Mouse (Mus musculus): ENCODE results near the gene Fam53b.

Fam53b gene

DNA sequence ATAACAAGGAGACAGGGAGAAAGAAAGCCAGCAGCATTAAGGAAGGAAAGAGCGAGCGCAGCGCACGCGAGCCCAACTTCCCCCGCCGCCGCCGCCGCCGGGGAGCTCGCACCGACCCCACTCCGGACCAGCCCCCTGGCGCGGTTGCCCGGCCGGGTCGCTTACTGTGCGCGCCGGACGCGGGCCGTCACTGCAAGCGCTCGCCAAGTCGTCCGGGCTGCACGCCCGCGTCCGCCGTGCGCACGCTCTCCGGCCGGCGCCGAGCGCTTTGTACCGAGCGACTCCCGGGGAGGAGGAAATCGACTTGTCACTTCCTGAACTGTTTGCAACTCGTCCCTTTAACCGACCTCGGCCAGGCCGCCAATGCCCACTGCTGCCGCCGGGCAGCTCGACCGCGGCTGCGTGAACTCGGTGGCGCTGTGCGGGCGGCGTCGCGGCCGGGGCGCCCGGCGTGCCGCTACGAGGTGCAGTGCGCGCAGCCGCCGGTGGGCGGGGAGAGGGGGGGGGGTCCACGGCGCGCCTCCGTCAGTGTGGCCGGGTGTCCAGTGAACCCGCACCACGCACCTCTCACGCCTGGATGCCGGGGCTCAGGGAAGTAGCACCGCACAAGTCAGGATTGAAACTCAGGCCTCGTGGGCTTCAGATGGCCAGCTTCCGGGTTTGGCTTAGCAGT lies at the start of gene Fam53b:
Gene Fam53b (minus strand): TSS at position 471 of the 673 bp plus-strand sequence.
- in situ Hi-C loops (cut with MboI; ENCODE audit: low sequenced_read_pairs), result no loop called here

DNA sequence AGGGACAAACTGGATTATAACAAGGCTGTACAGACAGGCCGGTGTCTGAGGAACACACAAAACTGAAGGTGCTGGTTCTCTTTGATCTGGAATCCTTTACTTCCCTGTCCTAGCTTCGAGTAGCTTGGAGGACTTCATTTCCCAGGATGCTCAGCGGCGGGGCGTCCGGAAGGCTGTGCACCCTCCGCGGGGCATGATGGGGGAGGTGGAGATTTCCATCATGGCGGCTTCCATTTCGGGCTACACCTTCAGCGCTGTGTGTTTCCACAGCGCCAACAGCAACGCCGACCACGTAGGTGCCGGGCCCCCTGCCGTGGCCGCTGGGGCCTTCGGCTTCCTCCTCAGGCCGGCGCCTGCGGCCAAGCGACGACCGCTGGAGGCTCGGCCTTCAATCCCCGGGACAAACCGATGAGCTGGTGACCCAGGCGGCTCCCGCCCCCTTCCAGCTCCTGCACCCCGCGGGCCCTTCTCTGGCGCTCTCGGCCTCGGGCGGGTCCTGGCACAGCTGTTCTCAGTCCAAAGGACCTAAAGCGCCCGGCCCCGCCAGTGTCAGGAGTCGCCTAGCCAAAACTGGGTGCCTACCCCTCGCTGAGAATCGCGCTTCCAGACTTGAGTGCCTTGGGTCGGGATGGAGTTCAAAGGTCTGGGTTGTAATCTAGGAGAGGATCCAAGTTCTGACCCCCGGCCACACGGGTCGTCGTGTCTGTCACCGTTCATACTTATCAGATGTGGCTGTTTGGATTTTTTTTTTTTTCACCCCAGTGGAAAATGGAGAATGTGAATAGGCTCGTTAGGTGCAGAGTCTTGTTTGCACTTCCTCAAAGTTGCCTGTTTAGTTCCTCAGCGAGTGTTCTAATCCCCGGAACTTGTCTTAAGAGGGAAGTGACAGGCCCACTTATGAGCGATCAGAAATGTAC lies 45.6 kb upstream of the Fam53b start, which contains the start of gene Abraxas2:
Gene Abraxas2 (plus strand): TSS at position 184 of the 917 bp plus-strand sequence.
- in situ Hi-C loops (cut with MboI; ENCODE audit: low sequenced_read_pairs), result no loop called here

DNA sequence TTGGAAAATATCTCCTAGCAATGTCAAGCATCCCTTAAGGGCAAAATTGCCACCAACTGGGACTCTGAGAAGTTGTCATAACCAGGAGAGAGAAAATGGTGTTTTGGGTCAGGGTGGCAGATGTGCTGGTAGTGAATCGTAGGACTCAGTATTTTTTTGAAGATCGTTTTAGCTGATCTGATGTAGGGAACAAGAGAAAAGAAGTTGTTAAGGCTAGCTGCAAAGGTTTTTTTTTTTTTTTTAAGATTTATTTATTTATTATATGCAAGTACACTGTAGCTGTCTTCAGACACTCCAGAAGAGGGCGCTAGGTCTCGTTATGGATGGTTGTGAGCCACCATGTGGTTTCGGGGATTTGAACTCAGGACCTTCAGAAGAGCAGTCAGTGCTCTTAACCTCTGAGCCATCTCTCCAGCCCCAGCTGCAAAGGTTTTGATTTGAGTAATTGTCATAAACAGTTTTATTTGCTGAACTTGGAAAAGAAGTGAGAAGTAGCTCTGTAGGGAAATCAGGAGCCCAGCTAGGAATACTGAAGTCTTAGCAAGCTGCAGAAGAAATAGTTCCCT lies 44.4 kb upstream of the Fam53b start:
- in situ Hi-C loops (cut with MboI; ENCODE audit: low sequenced_read_pairs), result no loop called here

DNA sequence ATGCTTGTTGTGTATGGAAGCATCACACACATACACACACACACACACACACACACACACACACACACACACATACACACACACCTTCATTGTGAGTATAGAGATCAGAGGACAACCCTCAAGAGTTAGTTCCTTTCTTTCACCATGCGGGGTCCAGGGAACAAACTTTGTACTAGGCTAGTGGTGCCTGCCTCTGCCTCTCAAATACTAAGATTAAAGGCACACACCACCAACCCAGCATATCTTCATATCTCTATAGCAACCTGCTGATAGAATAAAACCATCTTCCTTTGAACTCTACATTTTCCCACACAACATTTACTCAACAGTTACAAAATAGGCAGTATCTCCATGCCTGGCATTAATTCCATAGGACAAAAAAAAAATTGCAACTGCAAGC lies 42.4 kb upstream of the Fam53b start:
- in situ Hi-C loops (cut with MboI; ENCODE audit: low sequenced_read_pairs), result no loop called here

DNA sequence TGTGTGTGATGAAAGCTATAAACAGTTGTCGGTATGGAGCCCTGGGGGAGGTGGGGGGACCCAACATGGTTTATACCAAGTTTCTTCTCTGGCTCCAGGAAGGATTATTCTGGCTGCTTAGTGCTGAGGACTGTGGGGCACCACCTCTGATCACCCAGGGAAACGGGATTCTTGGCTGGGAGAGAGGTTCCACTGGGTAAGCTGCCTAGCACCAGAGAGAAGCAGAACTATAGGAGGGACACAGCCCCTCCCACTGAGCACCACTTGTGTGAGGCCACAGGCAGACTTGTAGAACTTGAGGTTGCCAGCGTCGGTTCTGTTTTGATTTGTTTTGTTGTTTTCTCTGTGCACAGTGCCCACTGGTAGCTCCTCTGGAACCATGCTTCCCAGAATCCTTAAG lies 40.3 kb upstream of the Fam53b start:
- in situ Hi-C loops (cut with MboI; ENCODE audit: low sequenced_read_pairs), result no loop called here

DNA sequence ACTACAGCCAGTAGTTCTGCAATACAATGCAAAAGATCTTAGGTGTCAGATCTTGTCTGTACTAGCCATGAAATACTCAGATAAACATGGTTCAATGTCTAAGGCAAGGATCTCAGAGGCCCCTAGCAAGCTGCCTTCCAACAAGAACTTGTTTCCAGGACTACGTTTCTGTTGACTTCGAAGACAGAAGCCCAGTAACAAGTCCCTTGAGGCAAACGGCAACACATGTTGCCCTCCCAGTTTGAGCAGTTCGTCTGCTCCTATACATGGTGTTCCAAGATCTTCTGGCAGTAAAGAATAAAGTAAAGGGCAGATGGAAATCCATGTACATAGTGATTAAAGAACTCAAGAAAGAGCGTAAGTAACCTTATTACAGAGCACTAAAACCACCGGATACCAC lies 39.7 kb upstream of the Fam53b start:
- in situ Hi-C loops (cut with MboI; ENCODE audit: low sequenced_read_pairs), result no loop called here

DNA sequence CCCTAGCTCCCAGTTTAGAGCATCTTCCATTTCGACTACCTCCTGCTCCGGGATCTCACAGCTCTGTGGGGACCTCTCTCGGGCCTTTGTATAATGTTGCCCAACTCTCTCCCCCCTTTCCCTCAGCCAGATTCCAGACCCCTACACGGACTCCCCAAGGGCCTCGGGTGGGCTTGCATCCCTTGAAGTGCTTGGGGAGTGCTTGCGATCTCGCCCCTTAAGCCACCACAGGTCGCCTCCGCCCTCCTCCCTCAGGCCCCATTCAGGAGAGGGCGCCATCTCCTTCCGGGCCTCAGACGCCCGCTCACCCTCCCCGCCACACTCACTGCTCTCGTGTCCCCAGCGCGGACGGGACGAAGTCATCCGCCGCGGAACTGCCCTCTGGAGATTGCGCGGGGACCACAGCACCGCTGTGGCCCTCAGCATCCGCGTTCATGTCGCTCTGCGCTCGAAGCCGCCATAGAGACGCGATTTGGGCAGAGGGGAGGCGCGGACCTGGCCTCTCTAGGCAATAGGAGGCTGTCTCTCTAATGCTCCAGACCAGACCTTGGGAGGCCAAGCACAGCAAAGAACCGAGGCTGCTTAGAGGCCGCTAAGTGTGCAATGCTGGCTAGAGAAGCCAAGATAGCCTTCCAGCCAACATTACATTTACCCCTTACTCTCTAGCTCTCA lies 38.6 kb upstream of the Fam53b start, which contains the start of gene Eef1akmt2:
Gene Eef1akmt2 (minus strand): TSS at position 501 of the 672 bp plus-strand sequence.
- in situ Hi-C loops (cut with MboI; ENCODE audit: low sequenced_read_pairs), result no loop called here

DNA sequence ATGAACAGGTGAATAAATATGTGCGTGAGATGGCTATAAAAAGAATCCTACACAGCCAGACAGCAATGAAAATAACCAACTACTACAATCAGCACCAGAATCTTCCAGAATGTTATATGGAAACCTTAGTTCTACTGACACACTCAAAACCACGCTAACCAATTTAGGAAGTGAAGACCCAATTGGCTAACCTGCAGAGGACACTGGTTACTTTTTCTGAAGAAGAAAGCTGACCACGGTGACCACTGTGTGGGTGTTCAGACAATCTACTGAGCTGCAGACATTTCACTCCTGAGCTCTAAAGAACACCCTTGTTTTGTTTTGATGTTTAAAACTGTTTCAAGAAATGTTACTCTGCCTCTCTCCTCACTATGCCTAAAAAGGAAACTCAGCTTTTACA lies 29.5 kb upstream of the Fam53b start:
- in situ Hi-C loops (cut with MboI; ENCODE audit: low sequenced_read_pairs), result no loop called here

DNA sequence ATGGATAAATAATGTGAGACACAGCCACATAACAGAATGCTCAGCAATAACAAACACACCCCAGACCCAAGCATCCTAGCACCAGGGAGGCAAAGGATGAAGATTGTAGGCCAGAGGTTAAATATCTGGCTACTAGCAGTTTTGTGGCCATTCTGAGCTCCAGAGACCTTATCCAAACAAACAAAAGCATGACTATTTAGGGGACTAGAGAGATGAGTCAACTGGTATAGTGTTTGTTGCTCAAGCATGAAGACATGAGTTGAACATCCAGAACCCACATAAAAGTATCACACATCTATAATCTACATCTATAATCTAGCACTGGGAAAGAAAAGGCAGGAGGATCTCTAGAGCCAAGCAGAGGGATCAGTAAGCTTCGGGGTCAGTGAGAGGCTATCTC lies 28.8 kb upstream of the Fam53b start:
- in situ Hi-C loops (cut with MboI; ENCODE audit: low sequenced_read_pairs), result no loop called here

DNA sequence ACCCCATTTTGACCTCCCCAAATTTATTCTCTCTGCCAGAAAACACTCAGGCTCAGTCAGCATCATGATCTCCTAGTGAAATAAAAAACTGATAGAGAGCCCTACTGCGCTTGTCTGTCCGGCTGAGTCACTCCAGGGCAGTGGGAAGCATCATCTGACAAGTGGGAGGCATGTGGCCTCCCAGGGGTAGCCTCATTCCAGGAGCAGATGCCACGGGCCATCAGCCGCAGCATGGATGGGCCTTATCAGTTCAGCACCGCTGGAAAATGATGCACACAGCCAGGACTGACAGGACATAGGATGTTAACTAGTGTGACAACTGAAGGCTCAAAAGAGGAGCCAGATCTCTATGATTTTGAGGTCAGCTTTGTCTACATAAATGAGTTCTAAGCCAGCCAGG lies 27.6 kb upstream of the Fam53b start:
- in situ Hi-C loops (cut with MboI; ENCODE audit: low sequenced_read_pairs), result no loop called here

DNA sequence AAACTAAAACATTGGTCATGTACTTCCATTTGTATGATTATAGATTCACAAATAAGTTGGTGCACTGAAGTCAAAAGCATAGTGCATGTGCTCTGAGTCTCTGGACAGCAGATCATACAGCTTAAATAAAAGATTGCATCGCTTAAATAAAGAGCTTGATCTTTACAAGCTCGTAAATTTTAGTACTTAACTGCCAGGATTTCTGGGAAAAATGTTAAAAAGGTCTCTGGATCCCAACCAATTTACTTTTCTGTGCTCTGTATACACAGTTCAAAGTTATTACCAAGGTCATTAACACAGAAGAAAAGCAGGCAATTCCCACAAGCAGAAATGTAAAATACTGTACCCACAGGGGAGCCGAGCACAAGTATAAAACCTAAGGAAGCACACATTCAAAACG lies 17.3 kb upstream of the Fam53b start:
- in situ Hi-C loops (cut with MboI; ENCODE audit: low sequenced_read_pairs), result no loop called here

DNA sequence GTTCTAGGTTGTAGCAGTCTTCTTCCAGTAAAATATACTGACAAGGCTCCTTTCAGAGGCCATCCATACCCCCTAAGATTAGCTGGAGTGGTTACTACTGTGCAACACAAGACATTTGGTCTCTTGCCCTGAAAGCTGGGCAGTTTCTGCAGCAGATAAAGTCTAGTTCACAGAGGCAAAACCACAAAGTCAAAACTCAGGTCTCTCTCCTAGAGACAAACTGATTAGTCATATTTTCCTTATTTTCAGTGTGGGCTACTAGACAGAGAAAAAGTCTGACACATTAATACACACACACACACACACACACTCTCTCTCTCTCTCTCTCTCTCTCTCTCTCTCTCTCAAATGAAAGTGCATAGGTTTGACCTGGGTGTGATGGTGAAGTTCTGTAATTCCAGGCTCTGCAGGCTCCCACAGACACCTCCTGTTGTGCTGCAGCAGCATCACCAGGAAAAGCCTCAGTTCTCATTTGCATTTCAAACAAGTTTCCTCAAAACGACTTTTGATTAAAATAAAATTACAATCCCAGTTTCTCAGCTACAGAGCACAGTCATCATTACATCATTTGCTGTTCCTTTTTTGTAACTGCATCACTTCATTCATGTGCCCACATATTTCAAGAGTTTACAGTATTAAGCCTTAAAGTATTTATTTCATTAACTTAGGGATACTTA lies 10.8 kb upstream of the Fam53b start:
- in situ Hi-C loops (cut with MboI; ENCODE audit: low sequenced_read_pairs), result no loop called here

DNA sequence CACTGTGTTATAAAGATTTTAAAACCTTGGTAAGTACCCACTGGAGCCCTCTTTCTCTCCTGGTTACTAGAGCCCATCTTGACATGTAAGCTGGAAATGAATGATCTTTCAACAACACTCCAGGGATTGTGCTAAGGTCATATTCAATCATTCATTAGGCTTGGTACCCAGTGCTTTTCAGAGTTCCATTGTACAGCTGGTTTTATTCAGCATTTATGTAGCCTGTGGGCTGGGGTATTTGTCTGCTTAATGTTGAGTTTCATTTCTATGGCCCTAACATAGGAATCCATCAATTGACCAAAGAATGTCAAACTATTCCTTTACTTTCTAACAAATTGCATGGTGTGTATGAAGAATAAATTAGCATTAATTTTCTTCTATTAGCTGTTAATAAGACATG lies 10.1 kb upstream of the Fam53b start:
- in situ Hi-C loops (cut with MboI; ENCODE audit: low sequenced_read_pairs), result no loop called here

DNA sequence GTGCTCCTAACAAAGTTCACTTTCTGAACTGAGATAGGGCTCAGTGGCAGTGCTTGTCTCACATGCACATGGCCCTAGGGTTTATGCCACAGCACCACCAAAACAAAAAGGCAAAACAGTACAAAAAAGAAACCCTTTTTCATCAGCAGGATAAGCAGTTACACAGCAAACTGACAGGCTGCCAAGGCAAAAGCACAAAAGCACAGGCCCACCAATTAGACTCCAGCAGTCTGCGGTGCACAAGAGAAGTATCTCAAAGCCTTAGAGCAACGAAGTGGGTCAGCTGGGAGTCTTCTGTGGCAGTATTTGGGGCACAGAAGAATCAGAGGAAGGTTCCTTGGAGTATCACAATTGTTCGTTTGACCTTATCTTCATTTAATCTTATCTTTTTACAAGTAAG lies 7.0 kb upstream of the Fam53b start:
- in situ Hi-C loops (cut with MboI; ENCODE audit: low sequenced_read_pairs), result no loop called here

DNA sequence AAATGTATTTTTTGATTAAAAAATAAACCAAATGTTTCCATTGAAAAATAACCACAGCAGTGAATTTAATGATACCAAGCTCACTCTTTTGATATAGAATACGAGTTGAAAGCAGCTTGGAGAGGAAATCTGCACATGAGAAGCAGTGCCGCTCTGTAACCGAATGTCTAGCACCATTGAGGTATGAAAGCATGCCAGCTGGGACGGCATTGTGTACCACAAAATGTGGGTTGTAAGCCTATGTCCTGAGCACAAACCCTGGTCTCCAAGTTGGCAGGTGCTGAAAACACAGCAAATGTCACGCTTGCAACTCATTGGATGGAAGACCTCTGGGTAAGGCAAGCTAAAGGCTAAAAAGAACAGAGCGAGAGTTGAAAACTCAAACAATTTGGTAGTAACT lies 3.4 kb upstream of the Fam53b start:
- in situ Hi-C loops (cut with MboI; ENCODE audit: low sequenced_read_pairs), result no loop called here

DNA sequence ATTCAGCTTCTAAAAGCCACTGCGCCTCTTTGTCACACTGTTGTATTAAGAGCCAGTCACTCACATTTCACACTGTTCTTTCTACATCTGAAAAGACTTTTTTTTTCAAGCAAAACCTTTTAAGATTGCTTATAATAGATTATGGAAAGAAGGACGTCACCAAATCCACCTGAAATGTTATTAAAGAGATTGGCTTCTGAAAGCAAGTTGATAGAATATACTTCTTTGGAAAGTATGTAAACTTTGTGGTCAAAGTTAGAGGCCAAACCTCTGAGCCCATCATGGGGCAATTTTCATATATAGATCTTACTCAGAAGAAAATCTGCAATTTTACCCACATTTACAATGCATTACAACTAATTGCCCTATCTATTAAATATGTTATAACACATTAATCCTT lies 2.8 kb upstream of the Fam53b start:
- in situ Hi-C loops (cut with MboI; ENCODE audit: low sequenced_read_pairs), result no loop called here

DNA sequence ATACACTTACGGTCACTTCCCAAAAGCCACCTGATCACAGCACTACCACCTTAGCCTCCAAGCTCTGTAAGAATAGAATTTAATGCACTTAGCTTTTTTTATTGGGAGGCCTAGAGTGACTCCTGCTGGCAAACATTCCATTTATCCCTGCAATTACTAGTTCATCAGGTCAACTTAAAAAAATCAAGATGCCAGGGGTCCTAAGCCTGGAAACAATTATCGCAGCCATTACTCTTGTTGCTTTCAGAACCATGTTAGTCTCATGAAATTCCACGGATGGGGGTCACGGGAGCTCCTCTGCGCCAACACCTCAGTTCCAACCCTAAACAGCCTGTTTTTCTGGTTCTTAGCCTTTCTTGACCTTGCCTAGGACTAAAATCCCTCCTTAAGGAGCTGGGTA lies 1.4 kb upstream of the Fam53b start:
- in situ Hi-C loops (cut with MboI; ENCODE audit: low sequenced_read_pairs), result no loop called here

DNA sequence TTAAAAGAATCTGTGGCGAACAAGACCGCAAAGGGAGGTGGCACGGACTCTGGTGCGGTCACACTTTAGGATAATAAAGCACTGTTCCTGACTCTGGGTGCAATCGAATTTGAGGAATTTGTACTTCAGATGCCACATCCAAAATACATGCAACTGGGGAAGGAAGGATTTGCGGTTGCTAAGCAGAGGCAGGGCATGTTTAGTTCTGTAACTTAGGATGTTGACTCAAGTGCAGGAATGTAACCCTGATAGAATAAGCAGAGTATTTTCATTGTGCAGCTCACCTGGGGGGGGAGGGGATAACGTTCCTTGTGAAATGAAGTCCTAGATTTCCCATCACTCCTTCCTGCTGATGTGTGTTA lies 384 bp upstream of the Fam53b start:
- in situ Hi-C loops (cut with MboI; ENCODE audit: low sequenced_read_pairs), result no loop called here

DNA sequence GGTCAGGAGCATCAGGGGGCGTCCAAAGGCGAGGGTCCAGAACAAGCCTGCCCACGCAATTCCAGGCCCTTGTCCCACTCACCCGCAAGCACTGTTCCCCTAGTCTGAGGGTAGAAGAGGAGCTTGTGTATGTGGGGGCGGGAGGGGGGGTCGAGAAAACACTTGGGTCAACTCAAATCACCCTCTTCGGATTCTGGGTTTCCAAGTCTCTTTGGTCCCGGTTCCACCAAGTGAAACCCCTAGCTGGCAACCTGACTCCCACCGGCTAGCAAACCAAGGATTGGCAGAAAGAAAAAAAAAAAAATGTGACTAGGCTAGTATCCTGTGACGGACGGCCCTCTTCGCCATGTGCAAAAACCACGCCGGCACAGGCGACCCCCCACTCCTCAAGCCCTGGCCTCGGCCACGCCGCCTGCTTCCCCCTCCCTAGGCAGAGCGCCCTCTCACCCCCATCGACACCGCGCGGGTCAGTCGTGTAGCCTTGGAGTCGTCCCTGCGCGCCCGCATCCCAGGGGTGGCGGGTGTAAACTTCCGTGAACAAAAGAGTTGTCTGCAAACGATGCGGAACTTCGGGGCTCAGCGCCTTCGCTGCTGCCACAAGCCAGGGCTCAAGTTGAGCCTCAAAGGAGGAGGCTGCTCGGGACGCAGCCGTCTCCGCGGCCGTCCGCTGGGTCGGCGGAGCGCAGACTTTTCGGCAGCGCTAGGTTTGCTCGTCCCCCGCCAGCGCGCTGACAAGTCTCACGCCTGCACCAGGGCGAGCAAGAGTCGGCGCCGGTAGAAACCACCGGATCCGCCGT lies 869 bp downstream of the Fam53b start:
- in situ Hi-C loops (cut with MboI; ENCODE audit: low sequenced_read_pairs), result no loop called here

Measured in CH12F3 (cell line).